In genomic region chr10:52381845-52382591, GRCm38 (mm10) we compare ENCODE assay signal across 7 mouse cellular contexts. TPM values are rescaled to one million over a fixed set of nuclear protein-coding genes. Genes with fewer than 3 reads are reported as not detected.
DNase-seq lines count a peak whose midpoint lies in the region; ATAC-seq lines count a peak whose summit lies in the region.

TSS of gene Gopc (minus strand) at chr10:52382124.

- intact Hi-C loops in gastrocnemius, postnatal 36 days (cut with DNase I) = loop anchor here (5.0 to 10.0 kb wide), 3 partner anchors 35 to 277 kb away; partner anchors contain the start of gene Nus1
- intact Hi-C loops in left cerebral cortex, postnatal 25 days (cut with DNase I) = loop anchor here (1.0 to 10.0 kb wide), 3 partner anchors 35 to 357 kb away; partner anchors contain the start of genes Dcbld1, Nus1 and Vgll2

- DNase-seq in adrenal gland, adult 18-20 months (ENCODE audit: low spot score in 2 of 2) = peak; percentile 95 to 96
- peak; percentile 100 for DNase-seq in embryo, embryonic 11 days
- DNase-seq in gastrocnemius, postnatal 36 days = peak; percentile 96
- peak; percentile 98 to 99 for DNase-seq in left cerebral cortex, postnatal 25 days (ENCODE audit: low spot score in 2 of 2)
- DNase-seq in midbrain, embryonic 10.5 days (ENCODE audit: low spot score) = peak; percentile 96
- DNase-seq in right cerebral cortex, postnatal 4 days = peak; percentile 97

- peak within 1 kb of the TSS; percentile 92 for H3K4me3 ChIP-seq in intestine, embryonic 15.5 days (replicated peaks)
- H3K4me3 ChIP-seq in midbrain, embryonic 10.5 days = peak within 1 kb of the TSS; percentile 88

- H3K27ac ChIP-seq in intestine, embryonic 15.5 days = peak within 1 kb of the TSS; percentile 97
- peak within 1 kb of the TSS; percentile 95 for H3K27ac ChIP-seq in midbrain, embryonic 10.5 days (replicated peaks)

- H3K4me1 ChIP-seq in intestine, embryonic 15.5 days (replicated peaks) = no peaks in the 10 kb centered on the region
- H3K4me1 ChIP-seq in midbrain, embryonic 10.5 days = peaks cover 29% of the 10 kb centered on the region

- H3K9ac ChIP-seq in intestine, embryonic 15.5 days = peak within 1 kb of the TSS; percentile 94

- no peaks in the 10 kb centered on the region for H3K27me3 ChIP-seq in intestine, embryonic 15.5 days (replicated peaks)
- no peaks in the 10 kb centered on the region for H3K27me3 ChIP-seq in midbrain, embryonic 10.5 days (ENCODE audit: low read depth, poor library complexity, severe bottlenecking)

- WGBS in intestine, embryonic 15.5 days = under 1% methylated on average over 69 of the region's 71 CpGs
- WGBS in midbrain, embryonic 10.5 days = under 1% methylated on average over 62 of the region's 71 CpGs

- H3K9me3 ChIP-seq in intestine, embryonic 15.5 days = no peaks in the 10 kb centered on the region
- H3K9me3 ChIP-seq in midbrain, embryonic 10.5 days (replicated peaks) = no peaks in the 10 kb centered on the region

- ATAC-seq in intestine, embryonic 15.5 days = peak; percentile 99

- no peaks in the 10 kb centered on the region for H3K36me3 ChIP-seq in intestine, embryonic 15.5 days
- H3K36me3 ChIP-seq in midbrain, embryonic 10.5 days = no peaks in the 10 kb centered on the region

- peak within 1 kb of the TSS; percentile 74 for H3K4me2 ChIP-seq in intestine, embryonic 15.5 days (replicated peaks)

RNA-seq across cellular contexts. Expression of gene Gopc, which starts in this region (rescaled TPM):
- 10 to 100 TPM; 18.4 to 21.8 TPM for total RNA-seq in adrenal gland, adult 18-20 months (2021)
- total RNA-seq in gastrocnemius, postnatal 36 days (2021) = 1 to 10 TPM; 7.4 to 8.5 TPM
- 17.1 and 19.4 TPM in 2 replicates for polyA plus RNA-seq in intestine, embryonic 15.5 days (2015; fragmentation: Nextera tagmentation; extraction: Ambion mirVana)
- total RNA-seq in left cerebral cortex, postnatal 25 days (2021) = 10 to 100 TPM; 47.1 to 49.4 TPM
- polyA plus RNA-seq in midbrain, embryonic 10.5 days (2016; fragmentation: Nextera tagmentation; extraction: Ambion mirVana) = 16.1 and 18.4 TPM in 2 replicates

Comparison
In these comparisons a context has a peak if more than half of its experiments do, and no peak if none do; other contexts are left out.
1. Peak in every context shown above with its lines: DNase-seq, ATAC-seq, H3K4me3 ChIP-seq and H3K27ac ChIP-seq.